Mouse (Mus musculus): Measurements from ENCODE around the gene Ryr1. TPM values are rescaled to one million over a fixed set of nuclear protein-coding genes. Genes with fewer than 3 reads are reported as not detected.

Ryr1 gene
- polyA plus RNA-seq, 2 experiments from 2014 or later: 0.05 TPM; not detected in 1

GRCm38 (mm10) chr7:28959505-28960045, 165.4 kb downstream of the Ryr1 start:
- no peak for ATAC-seq

- no peak for ATAC-seq
Observed at GRCm38 (mm10) chr7:28958770-28959169, 166.2 kb downstream of the Ryr1 start.

DNA sequence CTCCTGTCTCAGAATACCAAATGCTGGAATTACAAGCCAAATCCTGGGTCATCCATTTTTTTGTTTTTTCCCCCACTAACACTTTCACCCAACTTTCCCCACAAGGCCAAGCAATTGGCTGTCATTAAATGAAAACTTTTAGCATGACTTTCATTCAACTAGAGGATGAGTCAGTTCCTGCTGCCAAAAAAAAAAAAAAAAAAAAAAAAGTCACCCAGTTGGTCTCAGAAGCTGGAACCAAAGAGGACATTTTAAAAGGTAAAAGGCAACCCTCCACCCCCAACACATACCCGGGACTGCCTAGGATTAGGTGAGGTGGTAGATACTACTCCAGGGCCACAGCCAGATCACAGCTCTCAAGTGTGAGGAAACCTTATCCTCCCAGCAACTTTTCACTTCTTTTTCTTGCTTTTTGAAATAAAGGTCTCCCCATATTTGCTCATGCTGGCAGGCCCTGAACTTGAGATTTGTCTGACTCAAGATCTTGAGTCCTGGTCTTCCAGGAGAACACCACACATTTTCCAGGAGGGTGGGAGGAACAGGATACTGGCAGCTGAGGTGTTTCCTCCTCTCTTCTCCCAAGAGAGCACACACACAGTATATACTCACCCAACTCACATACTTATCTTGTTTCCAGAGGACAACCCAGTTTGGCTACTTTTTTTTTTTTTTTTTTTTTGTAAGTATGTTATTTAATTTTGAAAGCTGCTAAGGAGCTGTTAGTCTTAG, 166.8 kb downstream of the Ryr1 start:
- ATAC-seq: no peak

GRCm38 (mm10) chr7:28957286-28957685, 167.7 kb downstream of the Ryr1 start:
- no peak for ATAC-seq

GRCm38 (mm10) chr7:28956270-28956669, 168.7 kb downstream of the Ryr1 start:
- peak; percentile 41 for ATAC-seq

DNA sequence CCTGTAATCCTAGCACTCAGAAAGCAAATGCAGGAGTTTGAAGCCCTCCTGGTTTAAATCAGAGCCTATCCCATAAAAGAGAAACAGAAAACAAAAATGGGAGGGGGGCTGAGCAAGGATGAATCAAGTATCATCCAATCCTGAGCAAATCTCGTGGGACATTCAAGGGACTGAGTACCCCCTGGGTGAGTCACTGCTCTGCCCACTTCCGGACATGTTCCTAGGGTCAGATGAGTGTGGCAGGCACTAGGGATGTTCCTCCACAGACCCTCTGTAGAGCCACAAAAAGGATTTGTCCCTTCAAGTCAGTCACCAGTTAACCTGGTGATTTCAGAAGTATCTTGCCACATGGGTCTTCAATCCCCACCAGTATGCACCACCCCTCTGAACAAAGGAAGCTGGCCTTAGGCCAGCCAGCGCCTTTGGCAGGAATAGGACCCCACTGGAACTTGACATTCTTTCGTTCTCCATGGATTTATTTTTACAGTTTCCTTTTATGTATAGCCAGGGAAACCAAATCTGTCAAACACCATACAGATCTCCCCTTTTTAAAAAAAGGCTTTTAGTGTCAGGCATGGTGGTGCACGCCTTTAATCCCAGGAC, 169.6 kb downstream of the Ryr1 start:
- ATAC-seq: no peak

- no peak for ATAC-seq
Observed at GRCm38 (mm10) chr7:28954773-28955172, 170.2 kb downstream of the Ryr1 start.

DNA sequence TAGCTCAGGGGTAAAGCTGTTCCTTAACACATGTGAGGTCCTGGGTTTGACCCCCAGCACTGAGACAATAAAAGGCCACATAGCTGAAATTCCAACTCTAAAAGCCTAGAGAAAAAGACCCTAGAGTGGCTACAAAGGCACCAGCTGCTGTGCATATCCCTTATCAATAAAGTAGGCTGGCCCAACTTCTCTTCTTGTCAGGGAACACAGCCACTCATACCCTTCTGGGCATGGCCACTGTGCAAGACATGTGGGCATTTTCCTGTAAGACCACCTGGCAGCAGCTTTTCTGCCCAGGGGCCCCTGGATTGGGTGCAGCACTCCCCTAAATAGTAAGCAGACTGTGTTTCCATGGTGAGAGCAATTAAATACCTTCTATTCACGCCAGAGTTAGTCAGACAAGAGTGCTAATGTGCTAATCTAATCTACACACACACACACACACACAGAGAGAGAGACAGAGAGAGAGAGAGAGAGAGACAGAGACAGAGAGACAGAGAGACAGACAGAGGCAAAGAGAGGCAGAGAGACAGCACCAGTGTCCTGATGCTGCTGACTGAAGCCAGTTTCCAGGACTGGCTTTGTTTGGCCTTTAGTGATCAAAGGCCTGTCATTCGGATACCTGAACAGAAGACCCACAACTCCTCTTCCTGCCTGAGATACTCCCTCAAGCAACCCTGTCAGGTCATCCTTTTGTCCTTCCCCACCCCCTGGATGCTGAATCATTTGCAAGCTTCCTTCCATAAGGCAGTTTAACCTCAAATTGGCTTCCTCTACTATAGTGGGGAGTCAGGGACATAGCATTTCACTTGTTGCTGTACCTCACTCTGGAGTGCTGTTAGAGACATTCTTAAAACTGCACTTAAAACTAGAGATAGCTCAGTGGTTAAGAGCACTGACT, 171.3 kb downstream of the Ryr1 start:
- ATAC-seq: no peak

Other genes starting within 250 kb of the Ryr1 start
- not detected for gene Capn12, start 243.8 kb downstream of the Ryr1 start, polyA plus RNA-seq (2017; shearing (Covaris generic))
- 100 to 1,000 TPM in 1 of 2 experiments, 10 to 100 TPM in 1; 82.6 to 106 TPM for gene Actn4, start 162.8 kb downstream of the Ryr1 start, polyA plus RNA-seq (2017; shearing (Covaris generic))
- gene Eif3k, start 143.3 kb downstream of the Ryr1 start, polyA plus RNA-seq (2017; shearing (Covaris generic)): 100 to 1,000 TPM; 656 to 763 TPM
- gene Map4k1, start 143.1 kb downstream of the Ryr1 start, polyA plus RNA-seq (2017; shearing (Covaris generic)): 100 to 1,000 TPM in 1 of 2 experiments, 10 to 100 TPM in 1; 93.7 to 171 TPM
- 1 to 10 TPM; 1.1 to 3.2 TPM for gene Rasgrp4, start 9.7 kb upstream of the Ryr1 start, polyA plus RNA-seq (2017; shearing (Covaris generic))
- 1 to 10 TPM; 8.3 to 9.4 TPM for gene Fam98c, start 31.1 kb upstream of the Ryr1 start, polyA plus RNA-seq (2017; shearing (Covaris generic))
- gene Ggn, start 45.0 kb upstream of the Ryr1 start, polyA plus RNA-seq (2017; shearing (Covaris generic)): not detected
- gene Spred3, start 45.2 kb upstream of the Ryr1 start, polyA plus RNA-seq (2017; shearing (Covaris generic)): under 1 TPM in 1 of 2 experiments, not detected in 1; 0.42 TPM
- 100 to 1,000 TPM; 163 to 175 TPM for gene Psmd8, start 55.5 kb upstream of the Ryr1 start, polyA plus RNA-seq (2017; shearing (Covaris generic))
- gene Catsperg1, start 88.9 kb upstream of the Ryr1 start, polyA plus RNA-seq (2017; shearing (Covaris generic)): under 1 TPM; 0.44 to 0.56 TPM
- gene Kcnk6, start 107.3 kb upstream of the Ryr1 start, polyA plus RNA-seq (2017; shearing (Covaris generic)): 1 to 10 TPM; 2.5 to 5.3 TPM
- 10 to 100 TPM; 58.4 to 71.7 TPM for gene Yif1b, start 113.2 kb upstream of the Ryr1 start, polyA plus RNA-seq (2017; shearing (Covaris generic))
- 1 to 10 TPM; 1.0 to 1.6 TPM for gene 2200002D01Rik, start 123.3 kb upstream of the Ryr1 start, polyA plus RNA-seq (2017; shearing (Covaris generic))
- gene Spint2, start 156.7 kb upstream of the Ryr1 start, polyA plus RNA-seq (2017; shearing (Covaris generic)): 10 to 100 TPM; 71.7 to 73.2 TPM
- not detected for gene Ppp1r14a, start 164.1 kb upstream of the Ryr1 start, polyA plus RNA-seq (2017; shearing (Covaris generic))
- gene Dpf1, start 178.8 kb upstream of the Ryr1 start, polyA plus RNA-seq (2017; shearing (Covaris generic)): not detected